Mouse (Mus musculus): Measurements from ENCODE around the gene Unc119b.
"Not testable (repeated sequence)": the region's sequence is repeated elsewhere in the genome, so short reads cannot be mapped to it uniquely, and the experiment has no call there.

Unc119b gene

GRCm38 (mm10) chr5:115139124-115139523, 4.3 kb upstream of the Unc119b start:
- no peak for DNase-seq (ENCODE audit: extremely low read depth, low read depth)

GRCm38 (mm10) chr5:115133358-115134066, 1.3 kb downstream of the Unc119b start:
- no peak for DNase-seq (ENCODE audit: extremely low read depth, low read depth)

- no peak for DNase-seq (ENCODE audit: extremely low read depth, low read depth)
Observed at GRCm38 (mm10) chr5:115132465-115132864, 2.3 kb downstream of the Unc119b start.

GRCm38 (mm10) chr5:115129328-115129727, 5.4 kb downstream of the Unc119b start:
- no peak for DNase-seq (ENCODE audit: extremely low read depth, low read depth)

- DNase-seq (ENCODE audit: extremely low read depth, low read depth): no peak
Observed at GRCm38 (mm10) chr5:115127421-115128179, 7.2 kb downstream of the Unc119b start.

- no peak for DNase-seq (ENCODE audit: extremely low read depth, low read depth)
Observed at GRCm38 (mm10) chr5:115126578-115127312, 8.0 kb downstream of the Unc119b start.

- DNase-seq (ENCODE audit: extremely low read depth, low read depth): peak; percentile 36
Observed at GRCm38 (mm10) chr5:115125211-115125871, 9.4 kb downstream of the Unc119b start.

- no peak for DNase-seq (ENCODE audit: extremely low read depth, low read depth)
Observed at GRCm38 (mm10) chr5:115124690-115125089, 10.1 kb downstream of the Unc119b start.

- no peak for DNase-seq (ENCODE audit: extremely low read depth, low read depth)
Observed at GRCm38 (mm10) chr5:115120978-115121377, 13.8 kb downstream of the Unc119b start.

- DNase-seq (ENCODE audit: extremely low read depth, low read depth): peak; percentile 56
Observed at GRCm38 (mm10) chr5:115118961-115119570, 15.7 kb downstream of the Unc119b start, which contains the start of gene Acads. Gene Acads, minus strand, starts transcription at chr5:115119346.

GRCm38 (mm10) chr5:115117467-115117866, 17.3 kb downstream of the Unc119b start:
- DNase-seq (ENCODE audit: extremely low read depth, low read depth): no peak

- no peak for DNase-seq (ENCODE audit: extremely low read depth, low read depth)
Observed at GRCm38 (mm10) chr5:115116426-115116825, 18.3 kb downstream of the Unc119b start.

- no peak for DNase-seq (ENCODE audit: extremely low read depth, low read depth)
Observed at GRCm38 (mm10) chr5:115114501-115114900, 20.3 kb downstream of the Unc119b start.

- DNase-seq (ENCODE audit: extremely low read depth, low read depth): no peak
Observed at GRCm38 (mm10) chr5:115113244-115113643, 21.5 kb downstream of the Unc119b start.

- DNase-seq (ENCODE audit: extremely low read depth, low read depth): no peak
Observed at GRCm38 (mm10) chr5:115111156-115111555, 23.6 kb downstream of the Unc119b start.

- DNase-seq (ENCODE audit: extremely low read depth, low read depth): not testable (repeated sequence)
Observed at GRCm38 (mm10) chr5:115103253-115103652, 31.5 kb downstream of the Unc119b start.

GRCm38 (mm10) chr5:115102231-115102630, 32.5 kb downstream of the Unc119b start:
- DNase-seq (ENCODE audit: extremely low read depth, low read depth): no peak

- DNase-seq (ENCODE audit: extremely low read depth, low read depth): no peak
Observed at GRCm38 (mm10) chr5:115100473-115100872, 34.3 kb downstream of the Unc119b start.

- DNase-seq (ENCODE audit: extremely low read depth, low read depth): no peak
Observed at GRCm38 (mm10) chr5:115099991-115100390, 34.8 kb downstream of the Unc119b start.

GRCm38 (mm10) chr5:115099530-115099929, 35.2 kb downstream of the Unc119b start:
- no peak for DNase-seq (ENCODE audit: extremely low read depth, low read depth)

GRCm38 (mm10) chr5:115098195-115098594, 36.6 kb downstream of the Unc119b start, which contains the start of gene Gm10401:
Gene Gm10401, minus strand, starts transcription at chr5:115098295.
- DNase-seq (ENCODE audit: extremely low read depth, low read depth): no peak
